Mouse (Mus musculus) neural tube, embryonic 13.5 days (tissue): ENCODE results near the gene Gse1. TPM values are rescaled to one million over a fixed set of nuclear protein-coding genes. Genes with fewer than 3 reads are reported as not detected.

ENCODE experiments used
- ATAC-seq: fragments of 200-750 bp; cut with Nextera tagmentation; 2 replicates; pipeline ENCODE4 v1.8.0; 2017; ENCODE audit warnings: low read depth, mild to moderate bottlenecking, moderate TSS enrichment, moderate library complexity
- H3K27ac ChIP-seq: fragments of 300-500 bp; sonication (generic); replicated peaks from 2 replicates; pipeline ENCODE4 v1.5.1; 2015; ENCODE audit warnings: moderate library complexity, mild to moderate bottlenecking, inconsistent platforms
- H3K27me3 ChIP-seq: fragments of 300-500 bp; sonication (generic); 2 replicates; pipeline ENCODE4 v1.6.1; 2015; ENCODE audit warnings: mild to moderate bottlenecking, inconsistent platforms
- H3K36me3 ChIP-seq: fragments of 300-500 bp; sonication (generic); 2 replicates; pipeline ENCODE4 v1.6.1; 2015; ENCODE audit warnings: mild to moderate bottlenecking, inconsistent platforms
- H3K4me1 ChIP-seq: fragments of 300-500 bp; sonication (generic); replicated peaks from 2 replicates; pipeline ENCODE4 v1.6.1; 2015; ENCODE audit warnings: inconsistent platforms
- H3K4me2 ChIP-seq: fragments of 300-500 bp; sonication (generic); 2 replicates; pipeline ENCODE4 v1.6.1; 2015; ENCODE audit warnings: inconsistent platforms, mild to moderate bottlenecking, moderate library complexity
- H3K4me3 ChIP-seq: fragments of 300-500 bp; sonication (generic); 2 replicates; pipeline ENCODE4 v1.5.1; 2015; ENCODE audit warnings: mild to moderate bottlenecking, inconsistent platforms
- H3K9ac ChIP-seq: fragments of 300-500 bp; sonication (generic); 2 replicates; pipeline ENCODE4 v1.6.1; 2015; ENCODE audit warnings: moderate library complexity, mild to moderate bottlenecking, inconsistent platforms
- H3K9me3 ChIP-seq: fragments of 300-500 bp; sonication (generic); 2 replicates; pipeline ENCODE4 v1.6.1; 2016; ENCODE audit warnings: inconsistent platforms
- WGBS: fragments of 180-500 bp; shearing (Covaris S2); methylation state at CpG from one replicate; pipeline ENCODE4 v1.1.7; 2015; 5-methylcytosine and 5-hydroxymethylcytosine counted together
- polyA plus RNA-seq: library from polyadenylated mRNA; unstranded; fragments of >200 nt; fragmentation: Nextera tagmentation; extraction: Ambion mirVana; gene quantifications from 2 replicates; pipeline ENCODE4 v1.2.1, GENCODE M21; 2015

The Gse1 gene
- polyA plus RNA-seq, 1 experiment from 2014 or later, result 17.1 TPM

DNA sequence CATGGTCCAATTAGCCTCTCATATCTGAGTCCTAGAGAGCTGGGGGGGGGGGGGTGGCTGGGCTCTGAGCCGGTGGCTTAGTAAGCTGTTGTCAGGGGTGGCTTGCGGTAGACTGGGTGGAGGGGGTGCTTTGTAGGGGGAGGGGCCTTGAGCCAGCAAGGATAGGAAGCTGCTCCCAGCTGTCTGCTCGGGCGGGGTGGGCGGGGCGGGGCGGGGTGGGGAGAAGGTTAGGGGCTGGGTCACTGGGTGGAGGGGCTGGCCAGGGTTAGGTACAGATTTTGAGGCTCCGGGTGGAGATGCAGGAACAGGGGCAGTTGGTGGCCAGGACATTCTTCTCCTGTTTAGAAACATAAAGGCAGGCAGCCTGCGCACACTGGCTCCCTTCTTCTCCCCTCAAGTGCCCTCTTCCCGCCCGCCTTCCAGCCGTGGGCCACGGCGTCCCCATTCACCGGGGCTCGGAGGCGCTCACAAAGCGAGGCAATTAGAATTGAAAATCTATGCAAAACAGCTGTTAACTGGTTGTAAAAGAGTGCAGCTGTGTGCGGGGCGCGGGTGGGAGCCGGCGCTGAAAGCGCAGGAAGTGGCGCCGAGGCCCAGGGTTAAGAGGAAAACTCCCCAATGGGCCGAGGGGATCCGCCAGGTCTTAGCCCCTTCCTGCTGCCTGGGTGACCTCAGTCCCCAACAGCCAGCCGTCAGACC lies 304.4 kb downstream of the Gse1 start:
- Histone ChIP-seq H3K9me3 (no peaks in the 10 kb centered on the region), H3K4me3 (0 out of 2 replicates have a peak overlapping the region, but pooled peaks have one; percentile 2), H3K9ac (peak overlapping the region; percentile 63), H3K27ac (peak overlapping the region; percentile 97), H3K4me1 (peaks cover 88% of the 10 kb centered on the region), H3K36me3 (no peaks in the 10 kb centered on the region), H3K27me3 (no peaks in the 10 kb centered on the region), H3K4me2 (peak overlapping the region; percentile 75)
- peak; percentile 16; the same call in 1 of the 2 replicates for ATAC-seq
- 2% methylated on average over 29 of the region's 29 CpGs for WGBS

DNA sequence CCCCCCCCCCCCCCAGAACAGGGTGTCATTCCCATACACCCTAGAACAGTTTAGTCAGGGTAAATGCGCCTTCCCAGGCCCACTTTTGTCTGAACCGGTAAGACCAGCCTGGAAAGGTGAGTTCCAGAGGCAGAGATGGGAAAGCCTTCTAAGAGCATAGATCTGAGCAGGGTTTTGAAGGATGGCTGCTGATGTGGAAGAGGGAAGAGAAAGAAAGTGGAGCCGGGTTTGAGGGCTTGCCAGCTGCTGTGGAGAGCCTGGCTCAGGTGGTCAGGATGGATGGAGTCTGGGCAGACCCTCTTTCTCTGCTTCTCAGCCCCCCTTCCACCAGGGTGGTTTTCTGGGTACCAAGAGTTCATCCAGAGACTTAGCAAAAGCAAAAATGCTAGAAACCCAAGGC lies 305.1 kb downstream of the Gse1 start:
- peak overlapping the region; percentile 63 for H3K9ac ChIP-seq
- no peak for ATAC-seq
- H3K4me1 ChIP-seq, result peaks cover 86% of the 10 kb centered on the region
- WGBS, result 21% methylated on average over 3 of the region's 3 CpGs
- no peaks in the 10 kb centered on the region for H3K36me3 ChIP-seq
- H3K4me3 ChIP-seq, result no peak overlapping the region
- H3K27me3 ChIP-seq, result no peaks in the 10 kb centered on the region
- peak overlapping the region; percentile 75 for H3K4me2 ChIP-seq
- no peaks in the 10 kb centered on the region for H3K9me3 ChIP-seq
- H3K27ac ChIP-seq, result peak overlapping the region; percentile 97

DNA sequence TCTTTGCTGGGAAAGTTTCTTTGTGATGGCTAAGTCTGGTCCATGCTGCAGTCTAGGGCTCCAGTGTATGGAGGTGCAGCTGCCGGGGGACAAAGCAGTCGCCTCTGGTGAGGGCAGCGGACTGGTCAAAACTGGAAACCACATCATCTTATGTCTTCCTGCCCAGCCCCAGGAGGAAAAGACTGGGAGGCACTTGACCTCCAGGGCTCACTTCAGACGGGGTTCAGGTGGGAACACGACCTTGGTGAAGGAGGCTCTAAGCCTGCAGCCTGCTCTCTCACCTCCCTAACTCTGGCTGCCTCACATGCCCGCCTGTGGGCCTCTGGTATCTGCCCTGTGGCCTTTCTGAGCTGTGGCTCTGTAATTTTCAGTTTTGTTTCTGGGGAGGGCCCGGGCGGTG lies 305.8 kb downstream of the Gse1 start:
- H3K4me2 ChIP-seq, result peak overlapping the region; percentile 75
- H3K4me1 ChIP-seq, result peaks cover 86% of the 10 kb centered on the region
- peak overlapping the region; percentile 97 for H3K27ac ChIP-seq
- WGBS, result 28% methylated on average over 8 of the region's 8 CpGs
- no peak for ATAC-seq
- H3K9me3 ChIP-seq, result no peaks in the 10 kb centered on the region
- H3K36me3 ChIP-seq, result no peaks in the 10 kb centered on the region
- no peak overlapping the region for H3K4me3 ChIP-seq
- H3K27me3 ChIP-seq, result no peaks in the 10 kb centered on the region
- H3K9ac ChIP-seq, result peak overlapping the region; percentile 63

DNA sequence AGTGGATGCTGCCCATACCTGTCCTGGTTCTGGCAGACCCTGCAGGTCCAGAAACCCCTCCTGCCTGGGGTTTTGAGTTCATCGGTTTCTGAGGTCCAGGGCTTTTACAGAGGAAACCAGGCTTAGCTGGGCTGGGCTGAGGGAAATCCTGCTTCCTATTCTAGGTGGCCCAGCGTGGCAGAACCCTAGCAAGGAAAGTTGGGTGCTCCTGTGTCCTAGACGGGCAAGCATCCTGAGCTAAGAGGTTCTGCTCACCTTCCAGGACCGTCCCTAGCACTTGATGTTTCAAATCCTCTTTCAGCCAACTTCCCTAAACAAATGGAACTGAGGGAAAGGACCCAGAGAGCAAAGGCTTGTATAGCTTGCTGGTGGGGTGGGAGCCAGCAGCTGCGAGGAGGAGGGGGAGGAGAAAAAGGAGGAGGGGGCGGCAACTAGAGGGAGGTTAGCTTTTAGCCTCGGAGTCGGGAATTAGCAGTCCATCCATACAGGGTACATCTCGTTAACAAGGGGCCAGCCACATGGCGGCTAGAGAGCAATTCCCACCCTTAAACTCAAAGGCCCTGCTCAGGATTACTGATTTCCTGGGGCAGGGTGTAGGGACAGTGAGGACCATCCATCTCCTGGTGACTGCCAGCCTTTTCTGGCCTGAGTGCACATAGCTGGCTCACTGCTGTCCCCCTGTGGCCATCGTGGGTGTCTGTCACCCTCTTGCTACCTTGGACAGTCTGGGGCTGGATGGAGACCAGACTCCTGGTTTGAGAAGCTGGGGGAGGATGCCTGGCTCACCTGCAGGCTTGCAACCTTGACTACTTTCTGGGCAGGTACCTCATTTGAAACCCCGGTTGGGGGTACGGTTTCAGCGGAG lies 306.5 kb downstream of the Gse1 start:
- H3K27ac ChIP-seq, result peak overlapping the region; percentile 97
- peaks cover 90% of the 10 kb centered on the region for H3K4me1 ChIP-seq

DNA sequence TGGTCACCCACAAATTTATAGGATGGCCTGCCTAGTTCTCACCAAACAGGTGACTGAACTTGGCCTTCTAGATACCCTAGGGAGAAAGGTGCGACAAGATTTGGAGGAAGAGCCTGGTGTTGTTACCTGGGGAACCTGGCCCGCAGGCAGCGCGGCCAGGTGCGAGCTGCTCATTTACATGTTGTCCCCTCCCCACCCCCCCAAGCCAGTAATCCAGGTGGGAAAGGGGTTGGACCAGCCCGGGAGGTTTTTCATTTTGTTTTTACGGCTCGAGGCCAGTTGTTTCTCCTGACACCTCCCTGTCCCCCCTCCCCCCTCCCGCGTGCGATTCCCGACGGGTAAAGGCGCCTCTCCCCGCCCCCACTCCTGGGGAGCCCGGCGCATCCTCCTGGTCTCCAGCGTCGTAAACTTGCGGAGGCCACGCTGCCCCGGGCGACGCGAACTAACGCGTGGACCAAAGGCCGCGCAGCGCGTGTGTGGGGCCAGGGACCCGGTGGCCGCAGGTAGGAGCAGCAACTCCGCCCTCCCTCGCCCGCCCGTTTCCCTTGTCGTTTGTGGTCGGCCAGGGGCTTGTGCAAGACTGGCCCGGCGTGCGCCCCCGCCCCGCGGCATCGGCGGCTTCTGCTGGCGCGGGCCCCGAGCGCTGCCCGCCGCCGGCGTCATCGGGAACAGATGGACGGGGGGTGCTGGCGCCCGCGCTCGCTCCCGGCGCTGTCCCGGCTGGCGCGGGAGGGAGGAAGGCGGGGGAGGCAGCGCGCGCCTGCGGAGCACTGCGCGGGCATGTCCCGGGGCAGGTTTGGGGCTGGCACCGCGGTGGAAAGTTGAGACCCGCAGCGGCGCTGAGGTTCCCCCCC lies 307.4 kb downstream of the Gse1 start:
- peak overlapping the region; percentile 97 for H3K27ac ChIP-seq
- ATAC-seq, result no peak
- 1% methylated on average over 77 of the region's 79 CpGs for WGBS
- H3K9ac ChIP-seq, result peak overlapping the region; percentile 76
- H3K4me1 ChIP-seq, result peaks cover 95% of the 10 kb centered on the region
- H3K27me3 ChIP-seq, result no peaks in the 10 kb centered on the region
- no peaks in the 10 kb centered on the region for H3K9me3 ChIP-seq
- no peaks in the 10 kb centered on the region for H3K36me3 ChIP-seq
- H3K4me2 ChIP-seq, result peak overlapping the region; percentile 75
- peak overlapping the region; percentile 61 for H3K4me3 ChIP-seq

More for the DNA sequence above, 306.5 kb downstream of the Gse1 start:
- Histone ChIP-seq H3K27me3 (no peaks in the 10 kb centered on the region), H3K9me3 (no peaks in the 10 kb centered on the region), H3K9ac (peak overlapping the region; percentile 76), H3K36me3 (no peaks in the 10 kb centered on the region), H3K4me3 (no peak overlapping the region), H3K4me2 (peak overlapping the region; percentile 75)
- ATAC-seq, result peak; percentile 34
- WGBS, result 6% methylated on average over 14 of the region's 14 CpGs

DNA sequence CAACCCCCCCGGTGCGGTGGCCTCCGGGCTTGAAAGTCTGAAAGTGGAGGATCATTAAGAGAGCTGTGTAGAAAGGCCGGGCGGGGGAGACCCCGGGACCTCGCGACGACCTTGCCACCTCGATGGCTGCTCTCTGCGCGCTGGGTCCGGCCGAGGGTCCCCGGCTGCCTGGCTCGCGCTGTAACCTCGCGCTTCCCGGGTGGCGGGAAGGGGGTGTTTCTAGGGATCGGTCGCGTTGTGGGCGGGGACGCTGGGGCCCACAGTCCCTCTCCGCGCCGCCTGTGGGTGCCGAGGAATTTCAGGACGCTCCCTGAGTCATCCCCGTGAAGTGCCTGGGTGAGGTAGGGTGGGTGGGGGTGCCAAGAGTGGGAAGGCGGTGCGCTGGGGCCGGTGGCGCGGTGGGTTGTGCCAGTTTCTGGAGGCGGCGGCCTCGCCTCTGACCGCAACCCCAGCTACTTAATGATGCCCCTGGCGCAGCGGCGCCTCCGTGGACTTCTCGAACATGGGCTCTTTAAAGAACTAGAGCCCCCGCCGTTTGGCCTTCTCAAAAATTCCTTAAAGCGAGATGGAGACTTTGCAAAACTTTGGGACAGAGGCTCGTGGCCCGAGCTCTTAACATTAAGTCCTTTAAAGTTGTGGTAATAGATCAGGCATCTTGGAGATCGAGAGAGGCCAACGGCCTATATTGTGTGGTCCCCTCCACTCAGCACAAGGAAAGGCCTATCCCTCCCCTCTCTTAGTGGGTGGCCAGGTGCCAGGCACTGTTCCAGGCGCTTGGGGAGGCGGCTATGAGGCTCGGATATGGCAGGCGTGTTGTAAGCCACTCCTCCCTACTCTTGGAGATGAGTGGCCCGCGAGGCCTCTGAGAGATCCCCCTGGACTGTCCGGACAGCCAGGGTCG lies 308.3 kb downstream of the Gse1 start:
- Histone ChIP-seq H3K4me1 (peaks cover 96% of the 10 kb centered on the region), H3K36me3 (no peaks in the 10 kb centered on the region), H3K4me3 (peak overlapping the region; percentile 61), H3K4me2 (peak overlapping the region; percentile 75), H3K27me3 (no peaks in the 10 kb centered on the region), H3K27ac (peak overlapping the region; percentile 97), H3K9me3 (no peaks in the 10 kb centered on the region), H3K9ac (peak overlapping the region; percentile 76)
- peak; percentile 9; the same call in 1 of the 2 replicates for ATAC-seq
- WGBS, result under 1% methylated on average over 61 of the region's 61 CpGs

DNA sequence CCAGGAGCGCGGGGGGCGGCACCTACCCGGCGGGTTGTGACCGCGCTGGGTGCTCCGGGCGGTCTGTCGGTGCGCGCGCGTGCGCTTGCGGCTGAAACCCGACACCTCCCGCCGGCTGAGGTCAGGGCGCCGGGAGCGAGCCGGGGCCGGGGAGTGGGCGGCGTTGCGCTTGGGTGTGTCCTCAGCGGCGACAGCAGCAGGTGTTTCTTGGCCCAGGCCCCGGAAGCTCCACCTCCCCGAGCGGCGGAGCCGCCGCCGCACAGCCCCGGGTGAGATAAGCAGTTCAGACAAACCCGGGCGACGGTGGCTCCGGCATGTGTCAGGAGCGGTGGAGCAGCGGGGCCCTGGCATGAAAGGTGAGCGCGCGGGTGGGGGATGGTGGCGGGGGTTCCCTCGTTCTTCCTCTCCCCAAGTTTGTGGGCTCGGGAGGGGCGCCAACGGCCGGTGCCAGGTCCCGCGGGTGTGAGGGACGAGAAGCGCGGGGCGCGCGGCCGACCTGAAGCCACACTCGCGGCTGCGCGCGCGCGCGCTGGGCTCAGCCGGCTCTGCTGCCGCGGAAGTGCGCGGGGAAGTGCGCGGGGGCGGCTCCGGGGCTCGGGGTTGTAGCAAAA lies 309.1 kb downstream of the Gse1 start:
- Histone ChIP-seq H3K9me3 (no peaks in the 10 kb centered on the region), H3K4me3 (peak overlapping the region; percentile 61), H3K27ac (peak overlapping the region; percentile 97), H3K27me3 (no peaks in the 10 kb centered on the region), H3K9ac (peak overlapping the region; percentile 76), H3K36me3 (no peaks in the 10 kb centered on the region), H3K4me2 (peak overlapping the region; percentile 75), H3K4me1 (peaks cover 96% of the 10 kb centered on the region)
- WGBS, result under 1% methylated on average over 79 of the region's 79 CpGs
- peak; percentile 5; the same call in 1 of the 2 replicates for ATAC-seq

DNA sequence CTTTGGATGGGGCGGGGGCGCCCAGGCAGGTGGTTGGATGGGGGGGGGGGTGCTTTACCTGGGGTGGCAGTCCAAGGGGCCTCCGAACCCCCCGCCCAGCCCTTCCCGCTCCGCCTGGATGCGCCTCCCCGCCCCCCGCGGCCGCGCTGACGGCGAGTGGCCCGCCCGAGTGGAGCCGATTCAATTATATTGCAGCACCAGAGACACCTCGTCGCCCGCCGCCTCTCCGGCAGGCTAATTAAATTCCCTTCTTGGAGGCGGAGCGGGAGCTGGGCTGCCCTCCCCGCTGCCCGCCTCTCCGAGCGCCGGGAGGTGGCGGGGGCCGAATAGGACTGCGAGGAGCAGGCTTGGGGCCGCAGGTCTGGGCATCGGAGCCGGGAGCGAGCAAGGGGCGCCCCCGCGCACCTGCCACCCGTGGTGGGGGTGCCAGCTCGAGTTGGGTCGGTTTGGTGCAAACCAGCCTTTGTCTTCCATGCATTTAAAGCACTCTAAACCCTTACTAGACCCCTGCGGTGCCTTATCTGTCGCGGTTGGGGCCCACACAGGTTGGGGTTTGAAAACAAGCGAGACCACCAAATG lies 309.7 kb downstream of the Gse1 start:
- Histone ChIP-seq H3K4me1 (peaks cover 96% of the 10 kb centered on the region), H3K27me3 (no peaks in the 10 kb centered on the region), H3K4me3 (peak overlapping the region; percentile 61), H3K27ac (peak overlapping the region; percentile 97), H3K9me3 (no peaks in the 10 kb centered on the region), H3K9ac (peak overlapping the region; percentile 76), H3K4me2 (peak overlapping the region; percentile 75), H3K36me3 (no peaks in the 10 kb centered on the region)
- WGBS, result under 1% methylated on average over 43 of the region's 46 CpGs
- ATAC-seq, result peak; percentile 33

DNA sequence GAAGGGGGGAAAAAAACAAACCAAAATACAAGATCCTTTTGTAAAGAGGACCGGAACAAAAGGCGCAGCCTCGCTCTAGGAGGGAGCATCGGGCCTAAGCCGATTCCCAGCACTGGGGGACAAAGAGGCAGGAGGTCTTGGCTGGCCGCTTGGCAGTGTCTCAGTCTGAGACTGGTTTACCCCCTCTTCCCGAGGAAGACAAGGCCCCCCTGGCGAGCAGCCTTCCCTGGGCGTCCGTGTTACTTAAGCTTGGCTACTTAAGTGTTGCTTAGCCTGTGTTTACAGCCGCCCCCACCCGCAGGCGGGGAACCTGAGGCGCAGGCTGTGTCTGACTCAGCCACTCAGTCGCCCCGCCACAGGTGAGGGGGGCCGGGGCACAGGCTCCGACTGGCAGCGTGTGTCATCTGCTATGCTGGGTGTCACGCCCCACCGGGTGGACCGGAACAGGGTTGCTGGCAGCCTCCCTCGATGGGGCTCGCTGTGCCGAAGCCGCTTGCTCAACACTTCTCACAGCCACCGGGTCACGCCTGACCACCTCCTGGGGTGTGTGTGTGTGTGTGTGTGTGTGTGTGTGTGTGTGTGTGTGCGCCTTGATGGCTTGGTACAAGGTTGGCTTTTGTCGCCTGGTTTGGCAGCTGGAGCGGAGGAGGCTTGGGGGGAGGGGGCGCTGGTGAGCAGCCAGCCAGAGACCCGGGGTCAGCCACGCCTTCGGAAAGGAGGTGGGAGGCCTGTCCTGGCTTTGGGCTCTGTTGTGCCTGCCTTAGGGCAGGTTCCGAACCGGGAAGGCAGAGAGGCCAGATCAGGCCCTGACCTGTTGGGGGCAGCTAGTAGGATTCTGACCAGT lies 310.4 kb downstream of the Gse1 start:
- ATAC-seq, result peak; percentile 17

DNA sequence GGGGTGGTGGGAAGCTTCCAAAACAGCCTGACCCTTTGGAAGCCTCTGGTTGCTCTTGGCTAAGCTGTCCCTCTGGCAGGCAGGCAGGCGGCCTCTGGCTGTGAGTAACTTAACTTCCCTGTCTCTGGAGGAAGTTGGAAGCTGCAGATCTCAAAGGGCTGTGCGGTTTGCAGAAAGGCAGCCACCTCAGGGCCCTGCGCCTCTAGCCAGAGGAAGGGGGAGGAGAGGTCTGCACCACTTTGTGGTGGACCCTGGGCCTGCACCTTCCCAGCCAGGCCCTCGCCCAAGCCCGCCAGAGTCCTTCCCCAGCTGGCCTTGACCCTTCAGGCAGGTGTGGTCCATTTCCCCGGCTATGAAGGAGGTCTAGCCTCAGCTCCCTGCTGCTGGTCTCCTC lies 311.1 kb downstream of the Gse1 start:
- H3K9me3 ChIP-seq, result no peaks in the 10 kb centered on the region
- no peaks in the 10 kb centered on the region for H3K27me3 ChIP-seq
- 22% methylated on average over 6 of the region's 6 CpGs for WGBS
- H3K27ac ChIP-seq, result peak overlapping the region; percentile 97
- peak overlapping the region; percentile 61 for H3K4me3 ChIP-seq
- peak overlapping the region; percentile 75 for H3K4me2 ChIP-seq
- no peak for ATAC-seq
- peaks cover 96% of the 10 kb centered on the region for H3K4me1 ChIP-seq
- H3K9ac ChIP-seq, result peak overlapping the region; percentile 76
- no peaks in the 10 kb centered on the region for H3K36me3 ChIP-seq

More for the DNA sequence above, 310.4 kb downstream of the Gse1 start:
- H3K4me1 ChIP-seq, result peaks cover 96% of the 10 kb centered on the region
- peak overlapping the region; percentile 75 for H3K4me2 ChIP-seq
- 1% methylated on average over 37 of the region's 37 CpGs for WGBS
- peak overlapping the region; percentile 97 for H3K27ac ChIP-seq
- peak overlapping the region; percentile 76 for H3K9ac ChIP-seq
- H3K4me3 ChIP-seq, result peak overlapping the region; percentile 61
- H3K9me3 ChIP-seq, result no peaks in the 10 kb centered on the region
- H3K36me3 ChIP-seq, result no peaks in the 10 kb centered on the region
- no peaks in the 10 kb centered on the region for H3K27me3 ChIP-seq
